Mouse (Mus musculus) cerebellum, postnatal 14 days (tissue): ENCODE data around the gene Arih2.
"Not testable (repeated sequence)": the region's sequence is repeated elsewhere in the genome, so short reads cannot be mapped to it uniquely, and the experiment has no call there.

Source experiments
- DNase-seq, 2 experiments: peaks; one replicate each; pipeline ENCODE4 v3.0.0; 2021; ENCODE audit warnings: mixed read lengths in 2 of 2

Arih2 gene

DNA sequence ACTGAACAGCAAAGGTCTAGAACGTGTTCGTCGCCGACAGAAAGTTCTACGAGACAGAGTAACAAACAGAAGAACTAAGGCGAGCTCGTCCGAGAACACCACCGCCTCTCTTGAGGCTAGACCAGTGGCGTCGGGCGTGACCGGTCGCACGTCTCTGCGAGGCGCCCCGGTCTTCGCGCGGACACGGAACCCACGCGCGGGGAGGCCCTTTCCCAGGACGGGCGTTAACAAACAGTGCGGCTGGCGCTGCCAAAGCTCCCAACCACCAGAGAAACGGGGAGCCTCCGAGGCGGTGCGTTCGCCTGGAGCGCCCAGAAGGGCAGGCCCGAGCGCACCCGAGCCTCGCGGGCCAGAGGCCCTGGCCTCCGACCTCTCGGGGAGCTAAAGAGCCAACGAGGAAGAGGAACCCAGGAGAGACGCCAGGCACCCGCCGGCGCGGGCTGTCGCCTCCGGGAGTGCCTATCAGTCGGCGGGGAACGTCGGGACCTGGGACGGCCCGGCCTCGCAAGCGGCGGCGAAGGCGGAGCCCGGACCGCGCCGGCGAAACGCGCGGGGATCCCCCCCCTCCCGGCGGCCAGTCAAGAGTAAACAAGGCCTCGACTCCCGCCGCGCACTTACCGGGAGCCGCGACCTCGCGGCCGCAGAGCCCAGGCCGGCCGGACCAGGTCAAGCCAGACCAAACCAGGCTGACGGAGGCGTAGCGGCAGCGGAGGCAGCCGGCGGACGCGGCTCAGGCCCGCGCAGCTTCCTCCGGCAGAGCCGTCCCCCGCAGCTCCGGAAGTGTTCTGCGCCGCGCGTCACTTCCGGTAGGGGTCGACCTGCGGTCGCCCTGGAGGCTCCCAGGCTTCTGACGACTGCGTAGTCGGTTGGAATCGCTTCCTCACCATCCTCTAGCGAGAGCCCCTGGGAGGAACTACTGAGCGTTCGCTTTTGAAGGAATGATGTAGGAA, at the start of gene Arih2:
TSS of gene Arih2 (minus strand) at position 776 of the 950 bp plus-strand sequence.
- DNase-seq: peak; percentile 92 to 94

DNA sequence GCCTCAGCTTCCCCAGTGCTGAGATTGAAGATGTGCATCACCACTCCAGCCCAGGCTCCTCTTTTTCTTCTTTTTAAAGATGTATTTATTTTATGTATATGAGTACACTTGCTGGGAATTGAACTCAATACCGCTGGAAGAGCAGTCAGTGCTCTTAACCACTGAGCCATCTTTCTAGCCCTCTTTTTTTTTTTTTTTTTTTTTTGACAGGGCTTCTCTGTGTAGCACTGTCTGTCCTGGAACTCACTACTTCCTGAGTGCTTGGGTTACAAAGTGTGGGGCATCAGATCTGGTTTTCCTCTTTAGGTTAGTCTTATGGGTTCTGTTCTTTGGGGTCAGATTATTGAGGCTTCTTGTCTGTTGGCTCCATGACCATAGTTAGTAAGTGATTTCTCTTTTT, 45.3 kb upstream of the Arih2 start:
- DNase-seq: no peak

DNA sequence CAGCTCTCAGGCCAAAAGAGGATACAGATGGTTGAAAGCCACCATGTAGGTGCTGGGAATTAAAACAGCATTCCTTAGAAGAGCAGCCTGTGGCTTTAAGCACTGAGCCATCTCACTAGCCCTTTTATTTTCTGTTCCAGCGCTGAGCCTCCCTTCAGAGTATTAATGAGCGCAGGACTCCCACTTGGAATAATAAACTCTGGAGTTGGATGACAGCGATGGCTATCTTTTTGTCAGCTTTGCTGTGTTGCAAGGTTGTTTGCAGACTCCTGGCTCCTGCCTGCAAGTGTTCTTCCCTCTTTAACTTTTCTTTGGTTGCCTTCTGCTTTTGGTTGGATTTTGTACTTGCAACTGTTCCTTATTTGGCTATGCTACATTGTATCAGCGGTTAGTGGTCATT, 44.8 kb upstream of the Arih2 start:
- DNase-seq: no peak

DNA sequence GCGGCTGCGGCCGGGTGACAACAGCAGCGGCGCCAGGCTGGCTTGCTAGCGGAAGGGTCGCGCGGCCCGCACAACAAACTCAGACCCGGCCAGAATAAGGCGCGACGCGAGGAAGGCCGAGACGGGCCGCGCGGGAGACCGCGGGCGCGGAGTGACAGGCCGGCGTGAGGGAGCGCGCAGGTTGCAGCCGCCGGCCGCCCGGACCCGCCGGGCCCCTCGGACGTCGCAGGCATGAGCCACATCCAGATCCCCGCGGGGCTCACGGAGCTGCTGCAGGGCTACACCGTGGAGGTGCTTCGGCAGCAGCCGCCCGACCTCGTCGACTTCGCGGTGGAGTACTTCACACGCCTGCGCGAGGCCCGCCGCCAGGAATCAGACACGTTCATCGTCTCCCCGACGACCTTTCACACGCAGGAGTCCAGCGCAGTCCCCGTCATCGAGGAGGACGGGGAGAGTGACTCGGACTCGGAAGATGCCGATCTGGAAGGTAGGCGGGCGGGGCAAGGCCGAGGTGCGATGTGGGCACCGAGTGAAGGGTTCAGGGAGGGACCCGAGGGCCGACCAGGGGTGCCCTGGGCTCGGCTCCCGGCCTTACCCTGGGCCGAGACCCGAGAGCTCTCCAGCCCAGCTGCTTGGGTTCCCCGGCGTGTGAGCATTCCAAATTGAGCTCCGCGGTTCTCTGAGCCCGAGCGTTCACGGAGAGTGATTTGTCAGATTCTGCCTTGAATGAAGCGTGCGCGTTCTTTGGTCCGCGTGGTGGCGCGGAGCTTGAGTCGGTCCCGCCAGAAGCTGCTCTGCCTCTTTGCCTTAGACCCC, 43.2 kb upstream of the Arih2 start:
- DNase-seq: peak; percentile 77 to 78

DNA sequence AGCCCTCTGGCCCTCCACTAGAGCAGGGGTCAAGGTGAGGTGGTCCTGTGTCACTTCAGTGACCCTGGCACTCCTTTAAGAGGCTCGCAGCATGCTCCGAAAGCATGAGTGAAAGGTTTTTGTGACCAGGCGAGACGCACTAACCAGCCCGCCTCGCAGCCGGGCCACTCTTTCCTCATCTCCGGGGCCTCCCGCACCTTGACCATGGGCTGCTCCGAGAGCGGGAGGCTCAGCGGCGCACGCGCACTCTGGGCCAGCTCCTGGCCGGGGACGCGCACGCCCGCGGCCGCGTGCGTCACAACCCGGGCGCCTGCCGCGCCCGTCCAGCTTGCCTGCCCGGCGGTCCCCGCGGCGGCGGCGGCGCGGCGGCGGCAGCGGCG, 42.6 kb upstream of the Arih2 start:
- DNase-seq: peak; percentile 93 to 96

DNA sequence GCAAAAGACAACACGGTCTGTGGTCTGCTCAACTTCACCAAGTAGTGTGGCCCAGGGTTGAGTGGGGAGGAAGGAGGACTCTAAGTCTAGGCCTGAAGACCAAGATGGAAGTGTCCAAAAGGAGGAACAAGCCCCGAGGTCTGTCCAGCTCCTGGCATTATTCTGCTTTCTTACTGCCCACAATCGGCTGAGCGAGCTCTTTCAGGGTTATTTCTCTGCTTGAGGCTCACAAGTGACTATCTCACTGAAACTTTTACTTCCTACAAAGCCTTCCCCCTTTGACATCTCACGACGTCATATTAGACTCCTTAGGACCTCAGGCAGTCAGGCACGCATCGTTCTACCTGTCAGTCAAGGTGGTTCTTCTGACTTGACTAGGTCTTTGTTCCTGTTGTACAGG, 42.2 kb upstream of the Arih2 start:
- no peak for DNase-seq

DNA sequence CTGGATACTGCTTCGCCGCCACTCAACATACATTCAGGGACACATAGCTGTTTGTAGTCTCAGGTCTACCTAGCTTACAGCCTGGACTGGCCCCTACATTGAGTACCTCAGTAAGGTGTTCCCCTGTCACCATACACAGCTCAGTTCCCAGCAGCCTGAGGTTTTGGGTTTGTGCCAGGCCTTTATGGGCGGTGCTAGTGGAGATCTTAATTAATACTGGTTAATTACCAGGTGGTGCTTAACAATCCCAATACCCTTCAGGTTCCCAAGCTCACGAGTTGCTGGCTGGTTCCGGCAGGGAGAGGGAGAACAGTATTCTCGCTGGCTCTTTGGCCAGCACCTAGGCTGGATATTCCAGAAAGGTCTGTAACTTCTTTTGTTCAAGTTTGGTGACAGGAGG, 41.7 kb upstream of the Arih2 start:
- peak; percentile 21 to 25 for DNase-seq

DNA sequence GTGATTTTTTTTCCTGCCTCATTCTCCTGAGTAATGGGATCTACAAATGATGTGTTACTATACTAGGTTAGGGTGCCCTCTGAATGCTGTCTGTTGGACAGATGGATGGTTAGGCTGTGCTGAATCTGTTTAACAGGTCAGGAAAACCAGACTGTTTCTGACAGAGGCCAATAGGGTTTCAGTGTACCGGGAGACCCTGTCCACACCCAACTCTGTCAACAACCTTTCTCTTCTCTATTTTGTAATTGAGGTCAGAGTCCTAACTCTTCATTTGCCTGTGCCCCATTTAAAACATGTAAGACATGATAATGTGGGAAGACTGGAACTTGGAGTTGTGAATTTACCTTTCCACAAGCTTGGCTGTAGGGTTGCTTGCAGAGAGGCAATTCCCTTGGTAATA, 40.8 kb upstream of the Arih2 start:
- DNase-seq: no peak

DNA sequence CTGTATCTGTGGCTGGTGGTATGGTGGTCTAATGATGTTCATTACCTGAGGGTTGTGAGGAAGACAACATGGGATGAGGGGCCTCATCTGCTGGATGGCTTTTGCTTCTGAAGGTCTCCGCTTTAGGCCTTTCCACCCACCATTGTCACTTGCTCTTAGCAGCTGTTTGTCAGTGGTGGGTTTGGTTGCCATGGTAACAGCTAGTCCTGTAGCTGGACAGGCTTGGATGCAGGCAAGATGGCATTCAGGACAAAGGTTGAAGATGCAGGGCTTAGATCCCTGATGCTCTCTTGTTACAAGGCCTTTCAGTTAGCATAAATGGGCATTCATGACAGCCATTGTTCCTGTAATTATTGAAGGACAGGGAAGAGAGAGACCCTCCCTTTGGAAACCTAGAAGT, 39.9 kb upstream of the Arih2 start, which contains the start of gene Prkar2a:
TSS of gene Prkar2a (plus strand) at position 209 of the 400 bp plus-strand sequence.
- no peak for DNase-seq

DNA sequence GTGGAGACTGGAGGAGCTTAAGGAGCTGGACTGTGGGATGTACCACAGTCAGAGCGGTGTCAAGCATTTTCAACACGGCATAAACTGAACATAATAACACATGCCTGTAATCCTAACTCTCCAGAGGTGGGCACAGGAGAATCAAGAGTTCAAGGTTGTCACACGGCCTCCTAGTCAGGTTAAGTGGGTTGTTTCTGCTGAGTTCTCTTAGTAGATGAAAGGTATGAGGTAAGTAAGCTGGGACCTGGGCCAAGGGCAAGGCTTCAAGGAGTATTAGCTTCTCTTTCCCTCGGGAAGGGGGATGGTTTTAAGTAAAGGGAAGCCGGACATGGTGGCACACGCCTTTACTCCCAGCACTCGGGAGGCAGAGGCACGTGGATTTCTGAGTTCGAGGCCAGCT, 39.3 kb upstream of the Arih2 start:
- peak in 1 of 2 experiments; percentile 15 for DNase-seq

DNA sequence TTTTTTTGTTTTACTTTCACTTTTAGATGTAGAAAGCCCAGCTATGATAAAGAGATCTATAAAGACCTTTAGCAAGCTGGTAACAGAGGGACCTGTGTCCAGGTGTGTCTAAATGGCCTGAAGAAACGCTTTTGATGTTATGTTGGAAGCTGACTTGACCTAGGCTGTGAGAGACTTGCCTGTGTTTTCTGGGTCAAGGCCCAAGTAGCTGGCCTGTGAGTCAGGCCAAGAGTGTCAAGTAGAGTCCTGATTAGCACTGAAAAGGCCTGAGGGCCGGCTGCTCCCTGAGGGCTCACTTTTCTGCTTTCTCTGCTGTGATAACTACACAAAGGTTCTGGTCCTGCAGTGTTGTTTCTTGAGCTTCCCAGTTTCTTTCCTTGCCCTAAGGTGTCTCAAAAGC, 38.5 kb upstream of the Arih2 start:
- no peak for DNase-seq

DNA sequence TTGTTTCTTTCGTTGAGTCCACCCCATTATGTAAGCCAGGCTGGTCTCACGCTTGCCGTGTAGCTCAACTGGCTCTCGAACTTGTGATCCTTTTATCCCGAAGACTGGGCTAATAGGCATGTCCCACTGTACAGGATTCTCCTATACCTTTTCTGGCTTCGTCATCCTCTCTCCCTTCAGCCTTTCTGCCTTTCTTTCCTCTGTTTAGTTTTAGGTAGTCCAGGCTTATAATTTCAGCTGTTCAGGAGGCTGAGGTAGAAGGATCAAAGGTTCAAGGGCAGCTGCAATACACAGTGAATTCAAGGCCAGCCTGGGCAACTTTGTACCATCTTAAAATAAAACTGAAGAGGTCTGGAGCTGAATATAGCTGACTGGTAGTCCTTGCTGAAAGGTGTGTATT, 38.0 kb upstream of the Arih2 start:
- DNase-seq: no peak

DNA sequence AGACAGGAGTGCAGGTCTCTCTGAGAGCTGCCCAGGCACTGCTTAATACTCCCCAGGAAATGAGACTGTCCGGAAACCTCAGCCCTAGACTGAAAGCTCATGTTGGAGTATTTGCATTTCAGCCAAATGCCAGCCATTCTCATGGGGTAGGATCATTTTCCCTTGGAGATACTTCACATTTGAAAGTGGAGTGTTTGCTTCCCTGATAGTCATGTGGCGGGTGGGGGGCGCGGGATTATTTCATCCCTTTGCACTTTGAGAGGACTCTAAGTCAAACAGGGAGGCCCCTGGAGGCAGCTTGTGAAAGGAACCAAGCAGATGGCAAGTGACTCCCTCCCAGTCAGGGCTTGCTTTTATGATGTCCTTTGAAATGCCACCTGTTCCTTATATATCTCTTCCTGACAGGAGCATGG, 37.3 kb upstream of the Arih2 start:
- DNase-seq: peak; percentile 28 to 41

DNA sequence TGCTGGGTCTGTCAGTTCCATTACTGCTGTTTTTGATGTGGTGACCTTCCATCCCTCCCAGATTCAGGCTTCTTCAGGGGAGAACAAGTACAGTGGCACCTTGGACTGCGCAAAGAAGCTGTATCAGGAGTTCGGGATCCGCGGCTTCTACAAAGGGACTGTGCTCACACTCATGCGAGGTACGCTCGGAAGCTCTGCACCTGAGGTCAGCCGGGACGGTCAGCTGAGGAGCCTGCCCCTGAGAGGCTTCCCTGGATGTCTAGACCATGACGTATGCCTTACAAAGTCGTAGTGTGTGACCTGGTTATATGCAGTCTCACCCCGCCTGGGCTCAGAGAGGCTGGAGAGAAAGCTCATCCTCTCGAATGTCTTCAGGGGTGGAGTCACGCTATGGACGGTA, 30.8 kb upstream of the Arih2 start:
- DNase-seq: no peak

DNA sequence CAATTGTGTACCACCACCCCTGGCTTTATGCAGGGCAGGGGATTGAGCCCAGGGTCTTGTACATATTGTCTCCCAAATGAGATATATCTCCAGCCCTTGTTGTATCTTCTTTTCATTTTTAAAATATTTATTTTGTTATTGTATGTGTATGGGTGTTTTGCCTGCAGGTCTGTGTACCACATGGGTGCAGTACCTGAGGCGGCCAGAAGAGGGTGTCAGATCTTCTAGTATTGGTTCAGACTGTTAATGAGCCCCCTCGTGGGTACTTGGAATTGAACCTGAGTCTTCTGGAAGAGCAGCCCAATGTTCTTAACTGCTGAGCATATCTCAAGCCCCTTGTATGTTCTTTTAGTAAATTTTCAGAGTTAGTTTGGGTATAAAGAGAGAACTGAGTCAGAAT, 24.0 kb upstream of the Arih2 start:
- DNase-seq: peak in 1 of 2 experiments; percentile 54

DNA sequence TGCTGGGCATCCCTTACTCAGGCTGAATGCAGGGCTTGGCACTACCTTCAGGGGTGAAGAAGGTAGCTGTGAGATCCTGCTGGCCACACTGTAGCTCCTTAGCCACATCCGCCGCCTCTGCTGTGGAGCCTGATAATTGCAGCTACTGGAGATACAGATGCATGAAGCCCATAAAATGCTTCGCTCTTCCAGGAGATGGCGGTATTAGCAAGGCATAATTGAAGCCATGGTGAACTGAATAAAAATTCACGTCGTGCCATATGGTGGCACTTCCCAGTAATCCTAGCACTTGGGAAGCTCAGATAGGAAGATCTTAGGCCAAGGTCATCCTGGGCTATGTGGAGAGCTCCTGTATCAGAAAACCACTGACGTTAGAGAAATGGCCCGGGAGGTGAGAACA, 20.7 kb upstream of the Arih2 start:
- DNase-seq: peak in 1 of 2 experiments; percentile 22

DNA sequence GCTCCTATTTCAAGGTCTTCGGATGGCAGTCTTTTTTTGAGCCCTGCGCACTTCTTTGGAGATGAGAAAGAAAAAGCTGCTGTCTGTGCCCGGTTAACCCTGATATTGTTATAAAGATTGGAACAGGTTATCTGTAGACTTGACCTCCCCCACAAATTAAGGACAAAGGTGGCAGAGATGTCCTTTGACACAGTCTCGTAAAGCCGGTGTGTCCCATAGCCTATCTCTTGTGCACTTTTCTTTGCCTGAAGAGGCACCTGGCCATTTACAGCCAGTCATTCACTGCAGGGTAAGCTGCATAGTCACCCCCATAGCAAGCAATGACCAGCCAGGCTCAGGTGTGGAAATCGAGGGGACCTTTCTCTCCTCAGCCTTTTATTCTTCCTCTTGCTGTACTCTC, 13.5 kb upstream of the Arih2 start:
- no peak for DNase-seq

DNA sequence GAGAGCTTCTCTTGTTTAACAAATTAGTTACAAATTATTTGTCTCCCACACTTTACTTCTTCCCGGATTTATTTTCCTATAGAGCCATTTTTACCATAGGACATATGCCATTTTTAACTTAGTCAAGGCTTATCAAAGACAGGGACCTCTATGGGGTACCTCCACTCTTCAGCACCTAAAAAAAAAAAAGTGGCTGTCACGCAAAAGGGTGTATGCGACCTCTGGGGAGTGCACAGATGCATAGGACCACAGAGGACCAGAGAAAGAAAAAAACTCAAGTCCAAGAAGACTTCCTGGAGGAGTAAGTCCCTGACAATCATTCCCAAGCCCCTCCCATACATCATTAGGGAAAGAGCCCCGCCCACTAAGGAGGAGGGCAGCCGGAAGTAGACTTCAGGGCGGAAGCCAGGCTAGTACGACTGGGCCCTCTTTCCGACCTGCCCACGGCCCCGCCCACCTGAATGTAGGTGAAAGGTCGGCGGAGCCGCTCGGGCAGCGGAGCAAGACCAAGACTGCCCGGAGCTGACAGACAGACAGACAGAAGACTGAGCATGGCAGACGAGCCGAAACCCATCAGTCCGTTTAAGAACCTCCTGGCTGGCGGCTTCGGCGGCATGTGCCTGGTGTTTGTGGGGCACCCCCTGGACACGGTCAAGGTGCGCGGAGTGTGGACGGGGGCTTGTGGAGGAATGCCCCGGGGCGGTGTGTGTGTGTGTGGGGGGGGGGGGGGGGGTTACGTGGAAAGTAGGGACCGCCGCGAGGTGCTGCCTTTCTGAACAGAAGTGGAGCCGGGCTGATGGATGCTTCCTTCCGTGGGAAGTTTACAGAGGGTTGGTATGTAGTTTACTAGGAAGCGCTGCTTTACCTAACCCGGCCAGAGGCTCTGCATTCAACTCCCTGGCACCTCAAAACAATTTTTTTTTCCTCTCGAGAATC, 12.8 kb upstream of the Arih2 start, which contains the start of gene Slc25a20:
TSS of gene Slc25a20 (plus strand) at position 412 of the 936 bp plus-strand sequence.
- DNase-seq: peak; percentile 65 to 79

DNA sequence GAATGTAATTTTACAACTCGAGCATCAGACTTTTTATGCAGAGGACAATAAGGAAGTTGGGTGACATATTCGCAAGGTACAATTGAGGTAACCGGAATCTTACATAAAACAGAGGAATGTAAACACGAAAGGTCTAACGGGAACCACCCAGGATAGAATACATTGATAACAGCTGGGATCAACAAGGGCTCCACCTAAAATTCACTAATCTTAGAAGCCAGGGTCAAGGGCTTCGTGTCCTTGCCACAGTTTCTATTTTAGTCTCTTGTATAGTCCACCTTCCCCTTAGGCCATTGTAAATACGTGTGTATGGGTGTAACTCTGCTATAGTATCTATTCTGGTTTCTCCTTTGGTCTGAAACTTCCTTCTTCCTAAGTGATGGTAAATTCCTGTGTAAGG, 6.7 kb upstream of the Arih2 start:
- DNase-seq: not testable (repeated sequence)

DNA sequence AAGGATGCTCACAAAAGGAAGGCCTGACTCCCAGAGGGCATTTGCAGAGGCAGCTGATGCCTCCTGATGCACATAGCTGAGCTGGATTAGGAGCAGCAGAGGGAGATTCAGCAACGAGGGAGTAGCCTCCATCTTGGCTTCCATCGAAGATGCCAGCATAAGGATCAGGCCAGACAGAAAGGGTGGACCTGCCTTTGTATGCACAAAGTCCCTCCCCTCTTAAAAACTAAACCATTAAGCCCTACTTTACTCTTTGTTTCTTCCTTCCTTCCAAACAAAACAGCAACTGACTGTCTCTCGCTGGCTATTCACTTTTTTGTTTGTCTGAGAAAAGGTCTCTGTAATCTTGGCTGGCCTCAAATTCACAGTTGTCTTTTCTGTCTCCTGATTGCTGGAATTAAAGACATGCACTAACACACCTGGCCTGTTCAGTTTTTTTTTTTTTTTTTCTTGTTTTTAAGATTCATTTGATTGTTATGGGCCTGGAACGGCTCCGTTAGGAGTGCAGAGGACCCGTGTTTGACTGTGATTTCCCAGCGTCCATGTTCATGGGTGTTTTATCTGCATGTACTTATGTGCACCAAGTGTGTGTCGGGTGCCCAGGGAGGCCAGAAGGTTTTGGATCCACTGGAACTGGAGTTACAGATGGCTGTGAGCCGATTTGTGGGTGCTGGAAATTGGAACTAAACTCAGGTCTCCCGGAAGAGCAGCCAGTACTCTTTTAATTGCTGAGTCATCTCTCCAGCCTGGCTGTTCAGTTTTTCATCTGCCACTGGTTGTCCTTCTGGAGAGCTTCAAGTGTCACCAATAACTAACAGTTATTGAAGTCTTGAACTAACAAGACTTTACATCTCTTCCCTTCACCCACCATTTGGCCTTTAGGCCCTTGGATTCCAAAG, 5.6 kb upstream of the Arih2 start:
- no peak for DNase-seq
